Mouse (Mus musculus) E14TG2a.4 (cell line): Measurements from ENCODE around the gene Dact3.

Source experiments
- H3K27me3 ChIP-seq: 2 replicates; pipeline ENCODE4 v1.6.1; 2014; ENCODE audit warnings: low read length, control low read depth; ENCODE audit not compliant: insufficient read depth
- H3K36me3 ChIP-seq: 2 replicates; pipeline ENCODE4 v1.6.1; 2014; ENCODE audit warnings: low read length, control low read depth; ENCODE audit not compliant: insufficient read depth
- H3K4me1 ChIP-seq: replicated peaks from 2 replicates; pipeline ENCODE4 v1.6.1; 2014; ENCODE audit warnings: low read depth, low read length, control low read depth
- H3K4me3 ChIP-seq: replicated peaks from 2 replicates; pipeline ENCODE4 v1.5.1; 2014; ENCODE audit warnings: mild to moderate bottlenecking, low read length
- H3K9me3 ChIP-seq: 2 replicates; pipeline ENCODE4 v1.6.1; 2014; ENCODE audit warnings: low read length, control low read depth
- CTCF ChIP-seq: conservative IDR thresholded peaks from 2 replicates; pipeline ENCODE4 v1.5.1; 2014; ENCODE audit warnings: low read length
- NANOG ChIP-seq: IDR thresholded peaks from 2 replicates; pipeline ENCODE4 v1.6.1; 2014; ENCODE audit warnings: borderline replicate concordance, low read length, mixed read lengths
- POU5F1 ChIP-seq: IDR thresholded peaks from 2 replicates; pipeline ENCODE4 v1.6.1; 2014; ENCODE audit warnings: low read length, borderline replicate concordance

Gene Dact3

GRCm38 (mm10) chr7:16891641-16892351, 16.7 kb downstream of the Dact3 start, which contains the start of gene Gng8:
Gene Gng8 (plus strand): TSS chr7:16891786.
- Histone ChIP-seq H3K36me3 (peaks cover 10% of the 10 kb centered on the region), H3K4me3 (peak within 1 kb of the TSS; percentile 71), H3K9me3 (no peaks in the 10 kb centered on the region), H3K4me1 (peaks cover 76% of the 10 kb centered on the region), H3K27me3 (peaks cover 39% of the 10 kb centered on the region)
- TF ChIP-seq CTCF (peak; percentile 71), NANOG (no peak)

DNA sequence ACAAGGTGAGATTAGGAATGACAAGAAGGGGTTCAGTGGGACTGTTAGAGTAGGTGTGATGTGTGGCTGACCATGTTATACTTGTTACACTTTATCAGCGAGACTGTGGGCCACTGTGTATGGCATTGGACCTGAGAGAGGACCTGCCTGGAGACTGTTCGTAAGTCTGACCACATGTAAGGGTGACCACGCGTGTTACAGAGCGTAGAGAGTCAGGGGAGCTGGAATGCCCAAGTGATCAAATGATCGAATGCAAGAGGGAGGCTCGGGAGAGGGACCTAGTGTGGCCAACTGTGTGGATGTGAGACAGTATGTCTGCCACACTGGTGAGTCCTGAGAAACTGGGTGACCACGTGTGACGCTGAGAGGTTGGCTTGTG, 17.2 kb downstream of the Dact3 start:
- Histone ChIP-seq H3K36me3 (peaks cover 7% of the 10 kb centered on the region), H3K4me1 (peaks cover 71% of the 10 kb centered on the region), H3K9me3 (no peaks in the 10 kb centered on the region), H3K4me3 (no peak overlapping the region), H3K27me3 (peaks cover 34% of the 10 kb centered on the region)
- 0 out of 2 replicates have a peak, but pooled peaks have one; percentile 0 for TF ChIP-seq CTCF
- TF ChIP-seq NANOG = no peak

DNA sequence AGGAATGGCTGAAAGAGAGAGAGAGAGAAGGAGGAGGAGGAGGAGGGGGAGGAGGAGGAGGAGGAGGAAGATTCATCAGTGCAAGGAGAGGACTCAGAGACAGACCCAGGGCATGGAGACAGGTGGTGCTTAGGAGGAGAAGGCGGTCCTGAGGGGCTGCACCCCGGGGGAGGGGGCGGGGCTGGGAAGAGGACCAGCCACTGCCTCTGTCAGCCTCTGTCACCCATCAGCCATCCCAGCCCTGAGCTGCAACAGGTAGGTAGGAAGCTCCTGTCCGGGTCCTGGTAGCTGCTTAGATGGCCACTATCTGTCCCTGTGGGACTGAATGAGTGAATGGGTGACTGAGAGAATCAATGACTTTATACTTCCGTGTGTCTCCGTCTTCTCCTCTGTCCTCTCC, 18.5 kb downstream of the Dact3 start:
- no peak overlapping the region for H3K4me3 ChIP-seq
- no peaks in the 10 kb centered on the region for H3K36me3 ChIP-seq
- H3K27me3 ChIP-seq = peaks cover 32% of the 10 kb centered on the region
- TF ChIP-seq NANOG (no peak), POU5F1 (no peak), CTCF (no peak)
- peaks cover 58% of the 10 kb centered on the region for H3K4me1 ChIP-seq
- no peaks in the 10 kb centered on the region for H3K9me3 ChIP-seq

GRCm38 (mm10) chr7:16894279-16894678, 19.2 kb downstream of the Dact3 start:
- Histone ChIP-seq H3K36me3 (no peaks in the 10 kb centered on the region), H3K9me3 (no peaks in the 10 kb centered on the region), H3K4me3 (peak overlapping the region; percentile 61), H3K4me1 (peaks cover 52% of the 10 kb centered on the region), H3K27me3 (peaks cover 32% of the 10 kb centered on the region)
- TF ChIP-seq POU5F1 = no peak
- no peak for TF ChIP-seq CTCF
- no peak for TF ChIP-seq NANOG

- Histone ChIP-seq H3K4me3 (peak overlapping the region; percentile 61), H3K27me3 (peaks cover 32% of the 10 kb centered on the region), H3K9me3 (no peaks in the 10 kb centered on the region), H3K4me1 (peaks cover 53% of the 10 kb centered on the region), H3K36me3 (no peaks in the 10 kb centered on the region)
- TF ChIP-seq POU5F1 (no peak), CTCF (peak; percentile 60)
Measured at GRCm38 (mm10) chr7:16895000-16895399, 19.9 kb downstream of the Dact3 start.

GRCm38 (mm10) chr7:16895511-16895910, 20.4 kb downstream of the Dact3 start:
- Histone ChIP-seq H3K4me1 (peaks cover 53% of the 10 kb centered on the region), H3K9me3 (no peaks in the 10 kb centered on the region), H3K27me3 (peaks cover 32% of the 10 kb centered on the region), H3K4me3 (peak overlapping the region; percentile 39; the same call in 1 of the 2 replicates), H3K36me3 (no peaks in the 10 kb centered on the region)
- TF ChIP-seq CTCF (no peak), POU5F1 (no peak), NANOG (no peak)

DNA sequence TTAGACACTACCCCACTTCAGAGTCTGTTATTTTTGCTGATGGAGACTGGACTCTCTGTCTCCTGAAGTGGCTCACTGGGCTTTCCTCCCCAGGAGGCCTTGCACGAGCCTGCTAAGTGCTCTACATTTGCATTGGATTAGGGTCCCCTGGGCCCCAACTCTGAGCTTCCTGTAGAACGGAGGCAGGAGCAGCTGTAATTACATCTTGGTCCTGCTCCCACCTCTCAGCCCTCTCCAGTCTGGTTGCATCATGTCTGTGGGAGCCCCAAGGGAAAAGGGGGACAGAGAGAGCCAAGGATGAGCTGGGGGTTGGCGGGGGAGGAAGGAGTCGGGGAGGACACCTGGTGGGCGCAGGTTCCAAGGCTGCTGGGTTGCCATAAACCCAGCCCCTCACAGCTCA, 25.4 kb downstream of the Dact3 start:
- H3K27me3 ChIP-seq = peaks cover 11% of the 10 kb centered on the region; the same call in 1 of the 2 replicates
- peaks cover 50% of the 10 kb centered on the region for H3K4me1 ChIP-seq
- TF ChIP-seq NANOG = no peak
- no peak for TF ChIP-seq POU5F1
- H3K9me3 ChIP-seq = no peaks in the 10 kb centered on the region
- H3K36me3 ChIP-seq = no peaks in the 10 kb centered on the region
- no peak overlapping the region for H3K4me3 ChIP-seq

DNA sequence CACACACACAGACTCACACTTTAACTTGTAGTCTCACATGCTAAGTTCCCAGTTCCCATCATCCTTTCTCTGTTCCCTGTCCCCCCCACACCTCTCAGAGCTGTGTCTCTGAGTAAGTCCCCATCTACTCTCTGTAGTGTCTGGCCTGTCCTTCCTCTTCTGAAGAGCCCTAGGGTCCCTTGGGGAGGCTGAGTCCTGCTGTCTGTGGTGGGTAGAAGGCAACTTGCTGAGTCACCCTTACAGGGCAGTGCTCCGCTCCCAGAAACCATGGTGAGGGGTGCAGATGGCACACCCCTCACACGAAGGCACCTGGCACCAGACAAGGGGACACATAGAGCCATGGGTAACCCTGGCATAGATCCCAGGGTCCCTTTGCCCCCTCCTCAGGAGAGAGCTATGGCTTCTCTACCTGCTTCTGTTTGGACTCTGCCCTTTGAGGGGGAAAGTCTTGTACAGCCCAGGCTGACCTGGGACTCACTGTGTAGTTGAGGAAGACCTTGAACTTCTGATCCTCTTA, 28.4 kb downstream of the Dact3 start:
- Histone ChIP-seq H3K9me3 (no peaks in the 10 kb centered on the region), H3K36me3 (no peaks in the 10 kb centered on the region), H3K27me3 (peaks cover 30% of the 10 kb centered on the region), H3K4me1 (peaks cover 76% of the 10 kb centered on the region), H3K4me3 (no peak overlapping the region)
- no peak for TF ChIP-seq POU5F1
- TF ChIP-seq NANOG = no peak
- TF ChIP-seq CTCF = no peak

- TF ChIP-seq POU5F1 (no peak), NANOG (no peak), CTCF (no peak)
- Histone ChIP-seq H3K9me3 (no peaks in the 10 kb centered on the region), H3K4me1 (peaks cover 80% of the 10 kb centered on the region), H3K4me3 (no peak overlapping the region), H3K27me3 (peaks cover 37% of the 10 kb centered on the region), H3K36me3 (no peaks in the 10 kb centered on the region)
Measured at GRCm38 (mm10) chr7:16904120-16904675, 29.1 kb downstream of the Dact3 start.
